Mouse (Mus musculus) heart, postnatal 14 days (tissue): Measurements from ENCODE around the gene 2010111I01Rik. TPM values are rescaled to one million over a fixed set of nuclear protein-coding genes. Genes with fewer than 3 reads are reported as not detected.
"Not testable (repeated sequence)": the region's sequence is repeated elsewhere in the genome, so short reads cannot be mapped to it uniquely, and the experiment has no call there.

Experiments used
- DNase-seq, 2 experiments: peaks; one replicate each; pipeline ENCODE4 v3.0.0; 2021 to 2022
- intact Hi-C: fragments of 180-260 bp; cut with DNase I; formaldehyde crosslinking; loops from one replicate; pipeline ENCODE4 v1.15.1; 2025
- long read RNA-seq, 2 experiments: library from polyadenylated mRNA; stranded (forward); transcript quantifications; one replicate each; pipeline ENCODE4 v2.0.0; 2021
- total RNA-seq, 2 experiments: library from RNA; stranded (reverse); gene quantifications; 2 replicates each; pipeline ENCODE4 v1.2.3; 2021

2010111I01Rik gene
- 100 to 1,000 TPM; 109 to 114 TPM for total RNA-seq
- long read RNA-seq, experiment 1, transcript 2010111I01Rik-224 (6 exons, 1,055 nt), result major isoform, 40 of 70 reads
- long read RNA-seq, experiment 1, partial matches to known transcripts, result 11 of 70 reads
- long read RNA-seq, experiment 1, other reads (novel, unspliced or antisense), result 13 of 70 reads
- long read RNA-seq, experiment 2, transcript 2010111I01Rik-224 (6 exons, 1,055 nt), result major isoform, 37 of 66 reads
- long read RNA-seq, experiment 2, transcript 2010111I01Rik-211 (1 exons, 1,599 nt), result minor isoform, 5 of 66 reads
- long read RNA-seq, experiment 2, partial matches to known transcripts, result 15 of 66 reads
- long read RNA-seq, experiment 2, other reads (novel, unspliced or antisense), result 6 of 66 reads

- peak; percentile 97 to 99 for DNase-seq
- intact Hi-C loops, result no loop called here
Measured at GRCm38 (mm10) chr13:62964640-62965311, at the start of gene 2010111I01Rik. Gene 2010111I01Rik (plus strand): TSS chr13:62964893.

- no peak for DNase-seq
- intact Hi-C loops, result no loop called here
Measured at GRCm38 (mm10) chr13:62916675-62917074, 48.0 kb upstream of the 2010111I01Rik start.

GRCm38 (mm10) chr13:62917416-62918110 is 47.1 kb upstream of the 2010111I01Rik start:
- intact Hi-C loops, result no loop called here
- no peak for DNase-seq

GRCm38 (mm10) chr13:62919647-62920341 is 44.9 kb upstream of the 2010111I01Rik start:
- intact Hi-C loops, result loop anchor here (1.0 to 2.0 kb wide), 2 partner anchors 413 to 437 kb away; no protein-coding TSS in a partner anchor
- DNase-seq, result peak; percentile 83 to 87

- intact Hi-C loops, result no loop called here
- no peak for DNase-seq
Measured at GRCm38 (mm10) chr13:62922645-62923044, 42.0 kb upstream of the 2010111I01Rik start.

GRCm38 (mm10) chr13:62923182-62923581 is 41.5 kb upstream of the 2010111I01Rik start:
- no peak for DNase-seq
- intact Hi-C loops, result no loop called here

- intact Hi-C loops, result loop anchor here (2.0 to 5.0 kb wide), 3 partner anchors 118 to 406 kb away; no protein-coding TSS in a partner anchor
Measured at GRCm38 (mm10) chr13:62926479-62926878, 38.2 kb upstream of the 2010111I01Rik start.

GRCm38 (mm10) chr13:62927470-62927869 is 37.2 kb upstream of the 2010111I01Rik start:
- no peak for DNase-seq
- intact Hi-C loops, result loop anchor here (2.0 to 5.0 kb wide), 3 partner anchors 117 to 405 kb away; no protein-coding TSS in a partner anchor

More at GRCm38 (mm10) chr13:62926479-62926878, 38.2 kb upstream of the 2010111I01Rik start:
- peak; percentile 58 to 72 for DNase-seq

- intact Hi-C loops, result loop anchor here (5.0 kb wide), 1 partner anchor 313 kb away; no protein-coding TSS in a partner anchor
- DNase-seq, result not testable (repeated sequence)
Measured at GRCm38 (mm10) chr13:62929144-62929543, 35.5 kb upstream of the 2010111I01Rik start.

- DNase-seq, result peak; percentile 31 to 44
- intact Hi-C loops, result loop anchor here (5.0 kb wide), 1 partner anchor 312 kb away; no protein-coding TSS in a partner anchor
Measured at GRCm38 (mm10) chr13:62929766-62930389, 34.8 kb upstream of the 2010111I01Rik start.

GRCm38 (mm10) chr13:62932452-62932851 is 32.2 kb upstream of the 2010111I01Rik start:
- intact Hi-C loops, result no loop called here
- DNase-seq, result no peak

GRCm38 (mm10) chr13:62939371-62939770 is 25.3 kb upstream of the 2010111I01Rik start:
- intact Hi-C loops, result no loop called here
- DNase-seq, result no peak

GRCm38 (mm10) chr13:62939797-62940196 is 24.9 kb upstream of the 2010111I01Rik start:
- no peak for DNase-seq
- intact Hi-C loops, result no loop called here

- DNase-seq, result no peak
- intact Hi-C loops, result no loop called here
Measured at GRCm38 (mm10) chr13:62940721-62941120, 24.0 kb upstream of the 2010111I01Rik start.

GRCm38 (mm10) chr13:62941341-62942005 is 23.2 kb upstream of the 2010111I01Rik start:
- intact Hi-C loops, result no loop called here
- no peak for DNase-seq

GRCm38 (mm10) chr13:62943274-62943830 is 21.3 kb upstream of the 2010111I01Rik start:
- DNase-seq, result no peak
- intact Hi-C loops, result no loop called here

GRCm38 (mm10) chr13:62944109-62944508 is 20.6 kb upstream of the 2010111I01Rik start:
- DNase-seq, result no peak
- intact Hi-C loops, result no loop called here

- intact Hi-C loops, result no loop called here
Measured at GRCm38 (mm10) chr13:62949560-62950188, 15.0 kb upstream of the 2010111I01Rik start.

More at GRCm38 (mm10) chr13:62949560-62950188, 15.0 kb upstream of the 2010111I01Rik start:
- DNase-seq, result no peak
